Mouse (Mus musculus) embryonic fibroblast, embryonic 13.5 days (primary cell): ENCODE data around the gene Hipk4.

Source experiments
- CTCF ChIP-seq: IDR thresholded peaks from 2 replicates; pipeline ENCODE4 v1.5.1; 2011; ENCODE audit warnings: mild to moderate bottlenecking, control low read depth, low read length, moderate library complexity, borderline replicate concordance; ENCODE audit not compliant: insufficient read depth
- POLR2A ChIP-seq: IDR thresholded peaks from 2 replicates; pipeline ENCODE4 v1.6.1; 2011; ENCODE audit warnings: low read depth, mild to moderate bottlenecking, control low read depth, low read length, moderate library complexity

DNA sequence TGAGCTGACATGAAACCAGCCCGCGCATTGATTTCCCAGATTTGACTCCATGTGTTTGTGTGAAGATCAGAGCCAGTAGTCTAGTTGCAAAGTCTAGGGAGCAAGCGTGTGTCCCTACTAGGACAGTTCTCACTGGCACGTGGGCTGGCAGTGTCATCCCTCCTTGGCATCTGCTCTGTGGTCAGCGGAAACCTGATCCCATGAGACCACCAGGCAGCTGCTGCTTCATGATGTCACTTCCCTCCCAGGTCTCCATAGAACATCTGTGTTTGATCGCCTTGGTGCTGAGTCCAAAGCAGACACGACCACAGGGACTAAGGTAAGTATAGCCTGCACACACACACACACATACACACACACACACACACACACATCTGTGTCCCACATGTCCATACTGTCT, 55.4 kb downstream of the Hipk4 start:
- no peak for TF ChIP-seq POLR2A
- TF ChIP-seq CTCF, result no peak
